Mouse (Mus musculus) hindbrain, embryonic 14.5 days (tissue): ENCODE data around the gene Olfr71. TPM values are rescaled to one million over a fixed set of nuclear protein-coding genes. Genes with fewer than 3 reads are reported as not detected.

Experiments used
- ATAC-seq: fragments of 200-750 bp; cut with Nextera tagmentation; 2 replicates; pipeline ENCODE4 v1.8.0; 2017; ENCODE audit warnings: moderate number of reproducible peaks, mild to moderate bottlenecking, moderate TSS enrichment, moderate library complexity; ENCODE audit not compliant: low FRiP score
- DNase-seq: peaks from one replicate; pipeline ENCODE4 v3.0.0-alpha.2; 2015; ENCODE audit warnings: low spot score
- H3K27ac ChIP-seq: fragments of 300-500 bp; sonication (generic); 2 replicates; pipeline ENCODE4 v1.5.1; 2014; ENCODE audit warnings: mild to moderate bottlenecking, moderate library complexity
- H3K27me3 ChIP-seq: fragments of 300-500 bp; sonication (generic); 2 replicates; pipeline ENCODE4 v1.6.1; 2014; ENCODE audit warnings: mild to moderate bottlenecking, low read length, mixed read lengths; ENCODE audit not compliant: control insufficient read depth, insufficient read depth
- H3K36me3 ChIP-seq: fragments of 300-500 bp; sonication (generic); replicated peaks from 2 replicates; pipeline ENCODE4 v1.6.1; 2014; ENCODE audit not compliant: control insufficient read depth, insufficient read depth
- H3K4me1 ChIP-seq: fragments of 300-500 bp; sonication (generic); replicated peaks from 2 replicates; pipeline ENCODE4 v1.6.1; 2014; ENCODE audit warnings: antibody characterized with exemption, low read length, mixed read lengths; ENCODE audit not compliant: control insufficient read depth, insufficient read depth
- H3K4me2 ChIP-seq: fragments of 300-500 bp; sonication (generic); replicated peaks from 2 replicates; pipeline ENCODE4 v1.6.1; 2014; ENCODE audit warnings: mild to moderate bottlenecking, moderate library complexity
- H3K4me3 ChIP-seq: fragments of 300-500 bp; sonication (generic); replicated peaks from 2 replicates; pipeline ENCODE4 v1.5.1; 2014; ENCODE audit warnings: mild to moderate bottlenecking, low read length
- H3K9ac ChIP-seq: fragments of 300-500 bp; sonication (generic); 2 replicates; pipeline ENCODE4 v1.6.1; 2014
- H3K9me3 ChIP-seq: fragments of 300-500 bp; sonication (generic); 2 replicates; pipeline ENCODE4 v1.6.1; 2016; ENCODE audit warnings: low read length; ENCODE audit not compliant: control insufficient read depth
- WGBS: fragments of 180-500 bp; shearing (Covaris S2); extraction: QIAGEN DNeasy Blood & Tissue Kit; methylation state at CpG from one replicate; pipeline ENCODE4 v1.1.7; 2014; 5-methylcytosine and 5-hydroxymethylcytosine counted together
- polyA plus RNA-seq: library from polyadenylated mRNA; unstranded; fragments of >200 nt; fragmentation: Nextera tagmentation; extraction: Ambion mirVana; gene quantifications from 2 replicates; pipeline ENCODE4 v1.2.1, GENCODE M21; 2014

Olfr71 gene
- polyA plus RNA-seq, 1 experiment from 2014 or later = not detected

- Histone ChIP-seq H3K27ac (no peak overlapping the region), H3K4me3 (peak overlapping the region; percentile 12; the same call in 1 of the 2 replicates), H3K9me3 (no peaks in the 10 kb centered on the region), H3K27me3 (0 out of 2 replicates have a peak, but pooled peaks cover 2% of the 10 kb centered on the region), H3K4me1 (peaks cover 38% of the 10 kb centered on the region), H3K4me2 (peak overlapping the region; percentile 82), H3K36me3 (peaks cover 33% of the 10 kb centered on the region), H3K9ac (peak overlapping the region; percentile 39)
- peak; percentile 24; the same call in 1 of the 2 replicates for ATAC-seq
- DNase-seq = peak; percentile 94
- 5% methylated on average over 2 of the region's 2 CpGs for WGBS
These were observed 38.0 kb downstream of the Olfr71 start for GRCm38 (mm10) chr4:43672070-43672469.

GRCm38 (mm10) chr4:43669428-43669794, 40.6 kb downstream of the Olfr71 start:
- ATAC-seq (peak; percentile 69), DNase-seq (no peak)
- peaks cover 38% of the 10 kb centered on the region for H3K4me1 ChIP-seq
- H3K27ac ChIP-seq = peak overlapping the region; percentile 73
- no peaks in the 10 kb centered on the region for H3K9me3 ChIP-seq
- H3K4me3 ChIP-seq = peak overlapping the region; percentile 69
- 1% methylated on average over 20 of the region's 25 CpGs for WGBS
- H3K36me3 ChIP-seq = peaks cover 7% of the 10 kb centered on the region
- peaks cover 13% of the 10 kb centered on the region for H3K27me3 ChIP-seq
- peak overlapping the region; percentile 77 for H3K9ac ChIP-seq
- peak overlapping the region; percentile 82 for H3K4me2 ChIP-seq

- under 1% methylated on average over 40 of the region's 41 CpGs for WGBS
- H3K4me2 ChIP-seq = peak within 1 kb of the TSS; percentile 82
- no peaks in the 10 kb centered on the region for H3K9me3 ChIP-seq
- H3K36me3 ChIP-seq = peaks cover 1% of the 10 kb centered on the region
- H3K27ac ChIP-seq = peak within 1 kb of the TSS; percentile 73
- peak within 1 kb of the TSS; percentile 77 for H3K9ac ChIP-seq
- peak; percentile 92 for DNase-seq
- peak within 1 kb of the TSS; percentile 69 for H3K4me3 ChIP-seq
- H3K4me1 ChIP-seq = peaks cover 38% of the 10 kb centered on the region
- peak; percentile 93 for ATAC-seq
- H3K27me3 ChIP-seq = peaks cover 15% of the 10 kb centered on the region
These were observed 41.1 kb downstream of the Olfr71 start, which contains the start of the genes Tmem8b and Fam221b for GRCm38 (mm10) chr4:43668782-43669427. Gene Tmem8b (plus strand): TSS chr4:43668971. Gene Fam221b (minus strand): TSS chr4:43669145.

GRCm38 (mm10) chr4:43666412-43666811, 43.6 kb downstream of the Olfr71 start:
- Histone ChIP-seq H3K9me3 (no peaks in the 10 kb centered on the region), H3K4me2 (no peak overlapping the region), H3K4me3 (no peak overlapping the region), H3K27ac (no peak overlapping the region), H3K4me1 (peaks cover 22% of the 10 kb centered on the region), H3K27me3 (peaks cover 34% of the 10 kb centered on the region), H3K36me3 (no peaks in the 10 kb centered on the region), H3K9ac (no peak overlapping the region)
- ATAC-seq (no peak), DNase-seq (no peak)
- 22% methylated on average over 4 of the region's 4 CpGs for WGBS

- no peaks in the 10 kb centered on the region for H3K36me3 ChIP-seq
- DNase-seq (no peak), ATAC-seq (no peak)
- whole genome bisulfite sequencing = 64% methylated on average over 4 of the region's 4 CpGs
- H3K9ac ChIP-seq = 0 out of 2 replicates have a peak overlapping the region, but pooled peaks have one; percentile 25
- H3K9me3 ChIP-seq = no peaks in the 10 kb centered on the region
- H3K4me3 ChIP-seq = peak overlapping the region; percentile 80
- H3K27me3 ChIP-seq = peaks cover 5% of the 10 kb centered on the region
- peak overlapping the region; percentile 65 for H3K4me2 ChIP-seq
- peaks cover 5% of the 10 kb centered on the region; the same call in 1 of the 2 replicates for H3K4me1 ChIP-seq
- peak overlapping the region; percentile 95 for H3K27ac ChIP-seq
These were observed 52.9 kb downstream of the Olfr71 start for GRCm38 (mm10) chr4:43657146-43657545.

GRCm38 (mm10) chr4:43656339-43657109, 53.5 kb downstream of the Olfr71 start, which contains the start of gene Hint2:
Gene Hint2 (minus strand): TSS chr4:43656466.
- H3K4me2 ChIP-seq = peak within 1 kb of the TSS; percentile 65
- H3K27me3 ChIP-seq = no peaks in the 10 kb centered on the region
- peaks cover 5% of the 10 kb centered on the region; the same call in 1 of the 2 replicates for H3K4me1 ChIP-seq
- no peaks in the 10 kb centered on the region for H3K9me3 ChIP-seq
- under 1% methylated on average over 34 of the region's 34 CpGs for WGBS
- H3K9ac ChIP-seq = peak within 1 kb of the TSS; percentile 90
- DNase-seq (peak; percentile 94), ATAC-seq (peak; percentile 97)
- peak within 1 kb of the TSS; percentile 95 for H3K27ac ChIP-seq
- H3K4me3 ChIP-seq = peak within 1 kb of the TSS; percentile 80
- no peaks in the 10 kb centered on the region for H3K36me3 ChIP-seq

- Histone ChIP-seq H3K36me3 (no peaks in the 10 kb centered on the region), H3K9ac (peak overlapping the region; percentile 90), H3K9me3 (no peaks in the 10 kb centered on the region), H3K4me1 (peaks cover 5% of the 10 kb centered on the region; the same call in 1 of the 2 replicates), H3K4me2 (peak overlapping the region; percentile 65), H3K27me3 (no peaks in the 10 kb centered on the region), H3K4me3 (peak overlapping the region; percentile 80), H3K27ac (peak overlapping the region; percentile 95)
- WGBS = 5% methylated on average over 34 of the region's 34 CpGs
- ATAC-seq (no peak; the same call in 1 of the 2 replicates), DNase-seq (no peak)
These were observed 54.3 kb downstream of the Olfr71 start for GRCm38 (mm10) chr4:43655656-43656338.
